11 mouse cellular contexts compared by ENCODE assay signal in genomic region chr15:62294786-62295185, GRCm38 (mm10).
DNase-seq lines count a peak whose midpoint lies in the region; ATAC-seq and TF ChIP-seq lines count a peak whose summit lies in the region.
"Had no signal": no experiment of that assay in that cellular context is flagged by ENCODE, and none has a peak within 500 bp of the region (broad histone marks: within the 10 kb centered on the region; RNA-seq: fewer than 3 reads in every experiment).

No protein-coding gene starts in this region.

- no peak overlapping the region for H3K4me3 ChIP-seq in heart, embryonic 15.5 days
- H3K4me3 ChIP-seq in heart, embryonic 10.5 days, result no peak overlapping the region
- H3K4me3 ChIP-seq in testis, adult 2 months (ENCODE audit: control insufficient read depth, low read depth, low read length), result no peak overlapping the region
- H3K4me3 ChIP-seq in lung, embryonic 16.5 days (ENCODE audit: low read length), result no peak overlapping the region
- H3K4me3 ChIP-seq: embryonic facial prominence, embryonic 12.5 days; hindbrain, embryonic 13.5 days; limb, embryonic 10.5 days; neural tube, embryonic 15.5 days had no signal

- DNase-seq in heart, embryonic 10.5 days (ENCODE audit: low spot score), result no peak
- DNase-seq in testis, postnatal 14 days (ENCODE audit: low spot score), result no peak
- DNase-seq in retina, postnatal 1 day, result no peak
- DNase-seq in natural killer cell, adult 2 months (ENCODE audit: low spot score in 2 of 2), result no peak

- H3K9ac ChIP-seq in heart, embryonic 15.5 days, result no peak overlapping the region
- H3K9ac ChIP-seq in lung, embryonic 16.5 days (ENCODE audit: low read length), result no peak overlapping the region
- H3K9ac ChIP-seq: embryonic facial prominence, embryonic 12.5 days; neural tube, embryonic 15.5 days had no signal

- H3K4me1 ChIP-seq in heart, embryonic 15.5 days (replicated peaks), result peaks cover 13% of the 10 kb centered on the region
- peaks cover 13% of the 10 kb centered on the region for H3K4me1 ChIP-seq in heart, embryonic 10.5 days
- peaks cover 3% of the 10 kb centered on the region for H3K4me1 ChIP-seq in testis, adult 2 months (ENCODE audit: control insufficient read depth, insufficient read depth, low read length)
- H3K4me1 ChIP-seq in lung, embryonic 16.5 days (replicated peaks; ENCODE audit: control insufficient read depth, insufficient read depth, low read length), result peaks cover 7% of the 10 kb centered on the region; the same call in 1 of the 2 replicates

- peak overlapping the region; percentile 66 for H3K27ac ChIP-seq in heart, embryonic 15.5 days
- no peak overlapping the region for H3K27ac ChIP-seq in heart, embryonic 10.5 days
- peak overlapping the region; percentile 72 for H3K27ac ChIP-seq in testis, adult 2 months (ENCODE audit: control insufficient read depth, insufficient read depth, low read depth, low read length)
- peak overlapping the region; percentile 63 for H3K27ac ChIP-seq in lung, embryonic 16.5 days (ENCODE audit: low read length)
- H3K27ac ChIP-seq: embryonic facial prominence, embryonic 12.5 days; hindbrain, embryonic 13.5 days; limb, embryonic 10.5 days; neural tube, embryonic 15.5 days had no signal

- no peaks in the 10 kb centered on the region for H3K36me3 ChIP-seq in heart, embryonic 15.5 days
- H3K36me3 ChIP-seq in heart, embryonic 10.5 days, result no peaks in the 10 kb centered on the region
- no peaks in the 10 kb centered on the region for H3K36me3 ChIP-seq in testis, adult 2 months (ENCODE audit: control insufficient read depth, insufficient read depth, low read length)
- H3K36me3 ChIP-seq in lung, embryonic 16.5 days (ENCODE audit: control insufficient read depth, insufficient read depth, low read length), result no peaks in the 10 kb centered on the region
- H3K36me3 ChIP-seq: embryonic facial prominence, embryonic 12.5 days; hindbrain, embryonic 13.5 days; limb, embryonic 10.5 days; neural tube, embryonic 15.5 days had no signal

- no peak for TF ChIP-seq CTCF in testis, adult 2 months (IDR thresholded peaks at IDR 0.05; ENCODE audit: control insufficient read depth, insufficient read depth, insufficient replicate concordance, low read depth, low read length)

- no peak for ATAC-seq in heart, embryonic 15.5 days (replicated peaks; ENCODE audit: insufficient number of reproducible peaks, insufficient read depth, low FRiP score, low read depth)
- ATAC-seq in lung, embryonic 16.5 days (ENCODE audit: low read depth), result peak; percentile 60; the same call in 1 of the 2 replicates

- peak overlapping the region; percentile 43 for H3K4me2 ChIP-seq in heart, embryonic 15.5 days
- 0 out of 2 replicates have a peak overlapping the region, but pooled peaks have one; percentile 16 for H3K4me2 ChIP-seq in lung, embryonic 16.5 days (ENCODE audit: low read depth, low read length)
- H3K4me2 ChIP-seq: embryonic facial prominence, embryonic 12.5 days; hindbrain, embryonic 13.5 days; neural tube, embryonic 15.5 days had no signal

- no peak for TF ChIP-seq POLR2A in testis, adult 2 months (IDR thresholded peaks at IDR 0.05; ENCODE audit: control insufficient read depth, low read depth, low read length)

- H3K9me3 ChIP-seq in heart, embryonic 15.5 days (replicated peaks), result no peaks in the 10 kb centered on the region
- no peaks in the 10 kb centered on the region for H3K9me3 ChIP-seq in heart, embryonic 10.5 days
- no peaks in the 10 kb centered on the region for H3K9me3 ChIP-seq in lung, embryonic 16.5 days (ENCODE audit: control insufficient read depth, low read length)
- H3K9me3 ChIP-seq: embryonic facial prominence, embryonic 12.5 days; hindbrain, embryonic 13.5 days; limb, embryonic 10.5 days; neural tube, embryonic 15.5 days had no signal

- WGBS in heart, embryonic 15.5 days, result 35% methylated on average over 3 of the region's 3 CpGs
- 42% methylated on average over 3 of the region's 3 CpGs for WGBS in heart, embryonic 10.5 days
- WGBS in lung, embryonic 16.5 days, result 20% methylated on average over 3 of the region's 3 CpGs

- H3K27me3 ChIP-seq in heart, embryonic 15.5 days, result no peaks in the 10 kb centered on the region
- H3K27me3 ChIP-seq in heart, embryonic 10.5 days (ENCODE audit: insufficient read depth, poor library complexity, severe bottlenecking), result no peaks in the 10 kb centered on the region
- no peaks in the 10 kb centered on the region for H3K27me3 ChIP-seq in testis, adult 2 months (ENCODE audit: control insufficient read depth, insufficient read depth, low read length)
- H3K27me3 ChIP-seq in lung, embryonic 16.5 days (ENCODE audit: control insufficient read depth, insufficient read depth, low read depth, low read length), result no peaks in the 10 kb centered on the region
- H3K27me3 ChIP-seq: embryonic facial prominence, embryonic 12.5 days; hindbrain, embryonic 13.5 days; neural tube, embryonic 15.5 days had no signal
